Mouse (Mus musculus): ENCODE measurements at regions not wholly inside any gene's neighbourhood (a gene's known extent, or its start where the extent isn't known, plus 50 kb on each side); places are given as distances from the start of the nearest gene placed in this dataset.

DNA sequence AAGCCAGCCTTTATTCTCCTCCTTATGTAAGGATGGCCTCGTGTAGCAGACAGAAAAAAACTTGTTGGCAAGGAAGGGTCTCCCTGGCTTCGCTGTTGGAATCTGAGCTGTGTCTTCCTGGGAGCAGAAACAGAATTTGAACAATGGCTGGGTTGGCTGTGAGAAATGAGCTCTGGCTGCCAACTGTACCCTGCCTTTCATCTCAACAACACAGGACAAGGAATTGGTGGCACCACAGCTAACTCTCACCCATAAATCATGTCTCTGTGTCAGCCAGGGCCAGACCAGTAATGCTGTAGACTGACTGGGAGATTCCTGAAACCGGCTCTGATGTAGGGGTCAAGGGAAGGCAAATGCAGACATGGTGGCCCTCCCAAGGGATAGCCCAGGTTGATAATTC lies 189.5 kb upstream of the BB014433 start:
- TF ChIP-seq POLR2A (IDR thresholded peaks at IDR 0.05; ENCODE audit: borderline replicate concordance, extremely low read depth, low read depth, low read length) (no peak), CTCF (IDR thresholded peaks at IDR 0.05; ENCODE audit: insufficient read depth, low read length) (no peak)
